Comparison of ENCODE assay signal across 8 mouse cellular contexts in the genomic region with DNA sequence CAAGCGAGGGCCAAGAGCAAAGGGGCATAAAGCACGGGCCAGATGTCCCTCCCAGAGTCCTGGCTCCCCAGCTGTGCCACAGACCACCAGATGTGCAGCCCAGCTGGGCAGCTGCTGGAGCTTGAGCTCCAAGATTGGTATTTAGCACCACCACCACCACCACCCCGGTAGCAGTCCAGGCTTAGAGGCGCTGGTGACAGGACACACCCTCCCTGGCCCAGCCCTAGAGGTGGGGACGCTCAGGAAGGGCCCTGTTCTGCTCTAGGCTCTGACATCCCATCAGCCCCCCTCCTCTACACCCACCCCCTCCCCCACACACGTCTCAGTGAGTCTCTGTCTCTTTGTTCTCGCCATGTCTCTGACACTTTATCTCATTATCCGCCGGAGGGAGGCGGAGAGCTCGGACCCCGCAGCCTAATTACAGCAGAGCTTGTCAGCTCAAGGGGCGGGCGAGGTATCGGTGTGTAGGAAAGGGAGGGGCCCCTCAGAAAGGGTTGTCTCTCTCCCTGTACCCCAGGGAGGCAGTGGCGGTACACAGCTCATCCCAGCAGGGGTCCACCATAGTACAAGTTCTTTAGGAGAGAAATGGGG. TPM values are rescaled to one million over a fixed set of nuclear protein-coding genes. Genes with fewer than 3 reads are reported as not detected.
A peak's percentile ranks its signal among the peaks of the same experiment; 100 is the strongest.
DNase-seq lines count a peak whose midpoint lies in the region; ATAC-seq and TF ChIP-seq lines count a peak whose summit lies in the region.

No protein-coding gene starts in this region.

- H3K4me2 ChIP-seq in lung, embryonic 15.5 days = peak overlapping the region; percentile 94
- peak overlapping the region; percentile 96 for H3K4me2 ChIP-seq in embryonic facial prominence, embryonic 15.5 days (replicated peaks)
- H3K4me2 ChIP-seq in limb, embryonic 15.5 days = peak overlapping the region; percentile 97

- H3K9ac ChIP-seq in lung, embryonic 15.5 days = peak overlapping the region; percentile 35
- no peak overlapping the region for H3K9ac ChIP-seq in embryonic facial prominence, embryonic 15.5 days
- no peak overlapping the region for H3K9ac ChIP-seq in limb, embryonic 15.5 days

- peaks cover 14% of the 10 kb centered on the region for H3K36me3 ChIP-seq in lung, embryonic 15.5 days
- H3K36me3 ChIP-seq in embryonic facial prominence, embryonic 15.5 days = peaks cover 12% of the 10 kb centered on the region
- H3K36me3 ChIP-seq in limb, embryonic 15.5 days = peaks cover 16% of the 10 kb centered on the region
- H3K36me3 ChIP-seq in small intestine, adult 2 months (ENCODE audit: control insufficient read depth, insufficient read depth, low read length) = peaks cover 7% of the 10 kb centered on the region; the same call in 1 of the 2 replicates

- ATAC-seq in lung, embryonic 15.5 days (ENCODE audit: borderline replicate concordance, extremely low read depth, low FRiP score, low TSS enrichment) = no peak
- no peak for ATAC-seq in embryonic facial prominence, embryonic 15.5 days (ENCODE audit: insufficient number of reproducible peaks, low FRiP score, low TSS enrichment, low read depth)
- 0 out of 2 replicates have a peak, but pooled peaks have one; percentile 25 for ATAC-seq in limb, embryonic 15.5 days (ENCODE audit: insufficient number of reproducible peaks, low FRiP score, low TSS enrichment, low read depth)

- no peak for DNase-seq in lung, postnatal 36 days
- DNase-seq in spleen, adult 12 weeks (ENCODE audit: low spot score) = no peak
- no peak for DNase-seq in gastrocnemius, adult 8-10 months (ENCODE audit: low spot score in 2 of 2)
- DNase-seq in right cerebral cortex, postnatal 4 days = no peak

- no peak for TF ChIP-seq CTCF in small intestine, adult 2 months (IDR thresholded peaks at IDR 0.05; ENCODE audit: extremely low read depth, insufficient read length, insufficient replicate concordance, low read depth, low read length)

- no peaks in the 10 kb centered on the region for H3K9me3 ChIP-seq in lung, embryonic 15.5 days
- H3K9me3 ChIP-seq in embryonic facial prominence, embryonic 15.5 days (replicated peaks) = no peaks in the 10 kb centered on the region
- no peaks in the 10 kb centered on the region for H3K9me3 ChIP-seq in limb, embryonic 15.5 days

- WGBS in lung, embryonic 15.5 days = 2% methylated on average over 16 of the region's 16 CpGs
- under 1% methylated on average over 16 of the region's 16 CpGs for WGBS in embryonic facial prominence, embryonic 15.5 days
- WGBS in limb, embryonic 15.5 days = 2% methylated on average over 16 of the region's 16 CpGs
- 6% methylated on average over 16 of the region's 16 CpGs for WGBS in small intestine, adult 2 months

- H3K27ac ChIP-seq in lung, embryonic 15.5 days = no peak overlapping the region
- peak overlapping the region; percentile 58 for H3K27ac ChIP-seq in embryonic facial prominence, embryonic 15.5 days (replicated peaks)
- peak overlapping the region; percentile 62 for H3K27ac ChIP-seq in limb, embryonic 15.5 days
- no peak overlapping the region for H3K27ac ChIP-seq in small intestine, adult 2 months (ENCODE audit: insufficient read depth, low read depth, low read length)

- H3K4me1 ChIP-seq in lung, embryonic 15.5 days = peaks cover 77% of the 10 kb centered on the region
- peaks cover 95% of the 10 kb centered on the region for H3K4me1 ChIP-seq in embryonic facial prominence, embryonic 15.5 days
- peaks cover 88% of the 10 kb centered on the region for H3K4me1 ChIP-seq in limb, embryonic 15.5 days
- H3K4me1 ChIP-seq in small intestine, adult 2 months (ENCODE audit: control insufficient read depth, insufficient read depth, insufficient read length, low read length) = peaks cover 25% of the 10 kb centered on the region

- peak overlapping the region; percentile 17; the same call in 1 of the 2 replicates for H3K4me3 ChIP-seq in lung, embryonic 15.5 days
- H3K4me3 ChIP-seq in embryonic facial prominence, embryonic 15.5 days (replicated peaks) = peak overlapping the region; percentile 51
- H3K4me3 ChIP-seq in limb, embryonic 15.5 days = peak overlapping the region; percentile 50
- peak overlapping the region; percentile 49; the same call in 1 of the 2 replicates for H3K4me3 ChIP-seq in small intestine, adult 2 months (ENCODE audit: low read depth, low read length)

- no peak for TF ChIP-seq POLR2A in small intestine, adult 2 months (IDR thresholded peaks at IDR 0.05; ENCODE audit: low read depth, low read length)

- H3K27me3 ChIP-seq in lung, embryonic 15.5 days = peaks cover 73% of the 10 kb centered on the region
- H3K27me3 ChIP-seq in embryonic facial prominence, embryonic 15.5 days = peaks cover 68% of the 10 kb centered on the region
- H3K27me3 ChIP-seq in limb, embryonic 15.5 days = peaks cover 62% of the 10 kb centered on the region
- H3K27me3 ChIP-seq in small intestine, adult 2 months (ENCODE audit: control insufficient read depth, insufficient read depth, low read length) = peaks cover 35% of the 10 kb centered on the region

RNA-seq across cellular contexts. Expression of a gene that starts 1.2 kb away (rescaled TPM):
- 89.4 and 100 TPM in 2 replicates for polyA plus RNA-seq in lung, embryonic 15.5 days (2015; fragmentation: Nextera tagmentation; extraction: Ambion mirVana)
- 272 and 311 TPM in 2 replicates for polyA plus RNA-seq in embryonic facial prominence, embryonic 15.5 days (2015; fragmentation: Nextera tagmentation; extraction: Ambion mirVana)
- polyA plus RNA-seq in limb, embryonic 15.5 days (2015; fragmentation: Nextera tagmentation; extraction: Ambion mirVana) = 328 and 370 TPM in 2 replicates
- 3.8 and 5.6 TPM in 2 replicates for polyA plus RNA-seq in small intestine, adult 2 months (2012; rRNA removed)
- total RNA-seq in gastrocnemius, adult 8-10 months (2022) = 10 to 100 TPM in 1 of 4 experiments, 1 to 10 TPM in 3; 4.6 to 11.1 (median 7.6) TPM

RNA-seq across cellular contexts. Expression of a gene that starts 8.6 kb away (rescaled TPM):
- 110 and 111 TPM in 2 replicates for polyA plus RNA-seq in lung, embryonic 15.5 days (2015; fragmentation: Nextera tagmentation; extraction: Ambion mirVana)
- polyA plus RNA-seq in embryonic facial prominence, embryonic 15.5 days (2015; fragmentation: Nextera tagmentation; extraction: Ambion mirVana) = 106 and 116 TPM in 2 replicates
- polyA plus RNA-seq in limb, embryonic 15.5 days (2015; fragmentation: Nextera tagmentation; extraction: Ambion mirVana) = 112 and 122 TPM in 2 replicates
- 36.6 and 49.6 TPM in 2 replicates for polyA plus RNA-seq in small intestine, adult 2 months (2012; rRNA removed)
- total RNA-seq in gastrocnemius, adult 8-10 months (2022) = 10 to 100 TPM; 20.3 to 23.0 (median 22.8) TPM

RNA-seq across cellular contexts. Expression of a gene that starts 12.1 kb away (rescaled TPM):
- polyA plus RNA-seq in lung, embryonic 15.5 days (2015; fragmentation: Nextera tagmentation; extraction: Ambion mirVana) = 0.64 and 1.0 TPM in 2 replicates
- polyA plus RNA-seq in embryonic facial prominence, embryonic 15.5 days (2015; fragmentation: Nextera tagmentation; extraction: Ambion mirVana) = 22.7 and 26.0 TPM in 2 replicates
- polyA plus RNA-seq in limb, embryonic 15.5 days (2015; fragmentation: Nextera tagmentation; extraction: Ambion mirVana) = 17.2 and 38.7 TPM in 2 replicates
- polyA plus RNA-seq in small intestine, adult 2 months (2012; rRNA removed) = 0.30 and 0.51 TPM in 2 replicates
- total RNA-seq in gastrocnemius, adult 8-10 months (2022) = 100 to 1,000 TPM; 386 to 447 (median 408) TPM

RNA-seq across cellular contexts. Expression of a gene that starts 20.8 kb away (rescaled TPM):
- polyA plus RNA-seq in lung, embryonic 15.5 days (2015; fragmentation: Nextera tagmentation; extraction: Ambion mirVana) = 1.3 and 1.9 TPM in 2 replicates
- 8.0 and 9.2 TPM in 2 replicates for polyA plus RNA-seq in embryonic facial prominence, embryonic 15.5 days (2015; fragmentation: Nextera tagmentation; extraction: Ambion mirVana)
- polyA plus RNA-seq in limb, embryonic 15.5 days (2015; fragmentation: Nextera tagmentation; extraction: Ambion mirVana) = 21.7 and 25.1 TPM in 2 replicates
- polyA plus RNA-seq in small intestine, adult 2 months (2012; rRNA removed) = 0.32 and 0.41 TPM in 2 replicates
- under 1 TPM in 2 of 4 experiments, not detected in 2; 0.16 to 0.27 TPM for total RNA-seq in gastrocnemius, adult 8-10 months (2022)

Comparison
In these comparisons a context has a peak if more than half of its experiments do, and no peak if none do; other contexts are left out.
1. H3K27ac ChIP-seq: peak in embryonic facial prominence, embryonic 15.5 days (single experiment) and limb, embryonic 15.5 days (single experiment); none in lung, embryonic 15.5 days (single experiment) and small intestine, adult 2 months (single experiment).
2. RNA of a gene that starts 1.2 kb away (polyA plus RNA-seq): 328 to 370 TPM in limb, embryonic 15.5 days, 272 to 311 TPM in embryonic facial prominence, embryonic 15.5 days and 89.4 to 100 TPM in lung, embryonic 15.5 days; 3.8 to 5.6 TPM in small intestine, adult 2 months; every median in the first group is over 10 times any median in the second.
3. Peak in every context shown above with its lines, with median percentiles within 50 percentile points of each other: H3K4me2 ChIP-seq and H3K4me3 ChIP-seq.